In genomic region chr1:38456719-38457269, GRCm38 (mm10) we compare ENCODE assay signal across 25 mouse cellular contexts.
DNase-seq lines count a peak whose midpoint lies in the region; ATAC-seq lines count a peak whose summit lies in the region.
"Had no signal": no experiment of that assay in that cellular context is flagged by ENCODE, and none has a peak within 500 bp of the region (broad histone marks: within the 10 kb centered on the region; RNA-seq: fewer than 3 reads in every experiment).

No protein-coding gene starts in this region.

- H3K27ac ChIP-seq in heart, embryonic 10.5 days, result peak overlapping the region; percentile 74
- H3K27ac ChIP-seq in hindbrain, embryonic 12.5 days, result no peak overlapping the region
- H3K27ac ChIP-seq in hindbrain, embryonic 11.5 days (ENCODE audit: low read depth, low read length), result no peak overlapping the region
- no peak overlapping the region for H3K27ac ChIP-seq in midbrain, embryonic 16.5 days (ENCODE audit: low read length)
- H3K27ac ChIP-seq in midbrain, embryonic 10.5 days (replicated peaks), result no peak overlapping the region
- H3K27ac ChIP-seq in hindbrain, embryonic 15.5 days (replicated peaks), result no peak overlapping the region
- H3K27ac ChIP-seq: heart, adult 2 months; left cerebral cortex, adult 2 months; liver, embryonic 13.5 days; neural tube, embryonic 12.5 days; stomach, embryonic 15.5 days had no signal

- 37% methylated on average over 7 of the region's 7 CpGs for WGBS in heart, embryonic 10.5 days
- WGBS in hindbrain, embryonic 12.5 days, result 61% methylated on average over 7 of the region's 7 CpGs
- 79% methylated on average over 7 of the region's 7 CpGs for WGBS in hindbrain, embryonic 11.5 days
- 54% methylated on average over 7 of the region's 7 CpGs for WGBS in midbrain, embryonic 16.5 days
- 74% methylated on average over 7 of the region's 7 CpGs for WGBS in midbrain, embryonic 10.5 days
- WGBS in hindbrain, embryonic 15.5 days, result 39% methylated on average over 7 of the region's 7 CpGs

- no peaks in the 10 kb centered on the region for H3K9me3 ChIP-seq in heart, embryonic 10.5 days
- H3K9me3 ChIP-seq in hindbrain, embryonic 12.5 days (replicated peaks), result no peaks in the 10 kb centered on the region
- H3K9me3 ChIP-seq in hindbrain, embryonic 11.5 days (ENCODE audit: control insufficient read depth, low read length), result no peaks in the 10 kb centered on the region
- H3K9me3 ChIP-seq in midbrain, embryonic 16.5 days (replicated peaks; ENCODE audit: control insufficient read depth, low read length, poor library complexity, severe bottlenecking), result no peaks in the 10 kb centered on the region
- no peaks in the 10 kb centered on the region for H3K9me3 ChIP-seq in midbrain, embryonic 10.5 days (replicated peaks)
- no peaks in the 10 kb centered on the region for H3K9me3 ChIP-seq in hindbrain, embryonic 15.5 days
- H3K9me3 ChIP-seq: liver, embryonic 13.5 days; megakaryocyte, embryonic 14.5 days; neural tube, embryonic 12.5 days; stomach, embryonic 15.5 days had no signal

- H3K4me2 ChIP-seq in hindbrain, embryonic 12.5 days (replicated peaks), result no peak overlapping the region
- no peak overlapping the region for H3K4me2 ChIP-seq in hindbrain, embryonic 11.5 days (replicated peaks; ENCODE audit: low read depth, low read length)
- no peak overlapping the region for H3K4me2 ChIP-seq in midbrain, embryonic 16.5 days (ENCODE audit: low read length)
- no peak overlapping the region for H3K4me2 ChIP-seq in hindbrain, embryonic 15.5 days
- H3K4me2 ChIP-seq: liver, embryonic 13.5 days; neural tube, embryonic 12.5 days; stomach, embryonic 15.5 days had no signal

- H3K27me3 ChIP-seq in heart, embryonic 10.5 days (ENCODE audit: insufficient read depth, poor library complexity, severe bottlenecking), result no peaks in the 10 kb centered on the region
- no peaks in the 10 kb centered on the region for H3K27me3 ChIP-seq in hindbrain, embryonic 12.5 days
- no peaks in the 10 kb centered on the region for H3K27me3 ChIP-seq in hindbrain, embryonic 11.5 days (ENCODE audit: control insufficient read depth, insufficient read depth, low read length)
- H3K27me3 ChIP-seq in midbrain, embryonic 16.5 days (ENCODE audit: control insufficient read depth, insufficient read depth, low read depth, low read length), result no peaks in the 10 kb centered on the region
- H3K27me3 ChIP-seq in midbrain, embryonic 10.5 days (ENCODE audit: low read depth, poor library complexity, severe bottlenecking), result no peaks in the 10 kb centered on the region
- H3K27me3 ChIP-seq in hindbrain, embryonic 15.5 days, result no peaks in the 10 kb centered on the region
- H3K27me3 ChIP-seq: neural tube, embryonic 12.5 days; stomach, embryonic 15.5 days had no signal

- H3K4me1 ChIP-seq in heart, embryonic 10.5 days, result peaks cover 30% of the 10 kb centered on the region
- peaks cover 15% of the 10 kb centered on the region for H3K4me1 ChIP-seq in hindbrain, embryonic 12.5 days
- H3K4me1 ChIP-seq in hindbrain, embryonic 11.5 days (replicated peaks; ENCODE audit: control insufficient read depth, insufficient read depth, low read length), result no peaks in the 10 kb centered on the region
- peaks cover 12% of the 10 kb centered on the region for H3K4me1 ChIP-seq in midbrain, embryonic 16.5 days (ENCODE audit: control insufficient read depth, insufficient read depth, low read length)
- H3K4me1 ChIP-seq in midbrain, embryonic 10.5 days, result peaks cover 20% of the 10 kb centered on the region
- peaks cover 23% of the 10 kb centered on the region for H3K4me1 ChIP-seq in hindbrain, embryonic 15.5 days (replicated peaks)
- H3K4me1 ChIP-seq: stomach, embryonic 15.5 days had no signal

- H3K36me3 ChIP-seq in heart, embryonic 10.5 days, result no peaks in the 10 kb centered on the region
- no peaks in the 10 kb centered on the region for H3K36me3 ChIP-seq in hindbrain, embryonic 12.5 days
- no peaks in the 10 kb centered on the region for H3K36me3 ChIP-seq in hindbrain, embryonic 11.5 days (ENCODE audit: control insufficient read depth, insufficient read depth, low read length)
- no peaks in the 10 kb centered on the region for H3K36me3 ChIP-seq in midbrain, embryonic 16.5 days (ENCODE audit: control insufficient read depth, insufficient read depth, low read length)
- H3K36me3 ChIP-seq in midbrain, embryonic 10.5 days, result no peaks in the 10 kb centered on the region
- no peaks in the 10 kb centered on the region for H3K36me3 ChIP-seq in hindbrain, embryonic 15.5 days
- H3K36me3 ChIP-seq: liver, embryonic 13.5 days; neural tube, embryonic 12.5 days; stomach, embryonic 15.5 days had no signal

- no peak overlapping the region for H3K9ac ChIP-seq in hindbrain, embryonic 12.5 days
- no peak overlapping the region for H3K9ac ChIP-seq in hindbrain, embryonic 11.5 days (ENCODE audit: low read depth, low read length)
- no peak overlapping the region for H3K9ac ChIP-seq in midbrain, embryonic 16.5 days (ENCODE audit: low read depth, low read length)
- H3K9ac ChIP-seq in hindbrain, embryonic 15.5 days, result no peak overlapping the region
- H3K9ac ChIP-seq: liver, embryonic 13.5 days; neural tube, embryonic 12.5 days; stomach, embryonic 15.5 days had no signal

- DNase-seq in heart, embryonic 10.5 days (ENCODE audit: low spot score), result no peak
- no peak for DNase-seq in heart, adult 8-10 months (ENCODE audit: low spot score)
- no peak for DNase-seq in hindbrain, embryonic 11.5 days (ENCODE audit: low spot score)
- DNase-seq in midbrain, embryonic 10.5 days (ENCODE audit: low spot score), result no peak
- no peak for DNase-seq in layer of hippocampus, adult 11-12 months (ENCODE audit: low spot score)
- DNase-seq: adrenal gland, postnatal 25 days; cerebellum, adult 8-10 months; cerebellum, postnatal 36 days; gastrocnemius, postnatal 14 days; heart, adult 2 months; liver, embryonic 13.5 days; lung, adult 2 months; right cerebral cortex, adult 18-20 months; right cerebral cortex, postnatal 4 days; thymus, adult 18-20 months; thymus, postnatal 4 days had no signal

- 0 out of 2 replicates have a peak, but pooled peaks have one; percentile 32 for ATAC-seq in hindbrain, embryonic 12.5 days (ENCODE audit: low FRiP score)
- no peak for ATAC-seq in hindbrain, embryonic 11.5 days (ENCODE audit: low FRiP score)
- peak; percentile 55; the same call in 1 of the 2 replicates for ATAC-seq in midbrain, embryonic 16.5 days
- ATAC-seq in hindbrain, embryonic 15.5 days (ENCODE audit: low FRiP score, low read depth), result 0 out of 2 replicates have a peak, but pooled peaks have one; percentile 68
- ATAC-seq: forebrain, embryonic 14.5 days; intestine, embryonic 16.5 days had no signal

- no peak overlapping the region for H3K4me3 ChIP-seq in heart, embryonic 10.5 days
- H3K4me3 ChIP-seq in hindbrain, embryonic 12.5 days, result no peak overlapping the region
- H3K4me3 ChIP-seq in hindbrain, embryonic 11.5 days (ENCODE audit: low read depth, low read length), result no peak overlapping the region
- no peak overlapping the region for H3K4me3 ChIP-seq in midbrain, embryonic 16.5 days (ENCODE audit: low read depth, low read length)
- no peak overlapping the region for H3K4me3 ChIP-seq in midbrain, embryonic 10.5 days
- no peak overlapping the region for H3K4me3 ChIP-seq in hindbrain, embryonic 15.5 days
- H3K4me3 ChIP-seq: heart, adult 2 months; left cerebral cortex, adult 2 months; liver, embryonic 13.5 days; megakaryocyte, embryonic 14.5 days; neural tube, embryonic 12.5 days; stomach, embryonic 15.5 days had no signal
